Mouse (Mus musculus): Measurements from ENCODE around the gene Trove2. TPM values are rescaled to one million over a fixed set of nuclear protein-coding genes. Genes with fewer than 3 reads are reported as not detected.

Gene Trove2
- total RNA-seq, 2 experiments from 2014 or later = 11.1 to 12.8 TPM

Other genes starting within 250 kb of the Trove2 start
- under 1 TPM; 0.10 to 0.32 TPM for gene B3galt2, start 136.4 kb downstream of the Trove2 start, total RNA-seq (2021)
- gene Cdc73, start 74.2 kb downstream of the Trove2 start, total RNA-seq (2021) = 10 to 100 TPM; 51.0 to 52.8 TPM
- gene Glrx2, start 60.7 kb downstream of the Trove2 start, total RNA-seq (2021) = 10 to 100 TPM; 74.7 to 84.3 TPM
- gene Uchl5, start 204 bp upstream of the Trove2 start, total RNA-seq (2021) = 10 to 100 TPM; 19.3 to 20.1 TPM
- gene Rgs2, start 227.1 kb upstream of the Trove2 start, total RNA-seq (2021) = 10 to 100 TPM; 69.1 to 70.8 TPM

All from heart, postnatal 10 days (tissue).